Mouse (Mus musculus) hindbrain, embryonic 11.5 days (tissue): ENCODE data around the gene Chl1. TPM values are rescaled to one million over a fixed set of nuclear protein-coding genes. Genes with fewer than 3 reads are reported as not detected.
A peak's percentile ranks its signal among the peaks of the same experiment; 100 is the strongest.

Experiments used
- ATAC-seq: fragments of 200-750 bp; cut with Nextera tagmentation; 2 replicates; pipeline ENCODE4 v1.8.0; 2017; ENCODE audit warnings: mild to moderate bottlenecking, moderate TSS enrichment, moderate library complexity; ENCODE audit not compliant: low FRiP score
- DNase-seq: peaks from one replicate; pipeline ENCODE4 v3.0.0-alpha.2; 2015; ENCODE audit warnings: low spot score
- H3K27ac ChIP-seq: fragments of 300-500 bp; sonication (generic); 2 replicates; pipeline ENCODE4 v1.5.1; 2014; ENCODE audit warnings: mild to moderate bottlenecking, low read depth, low read length
- H3K27me3 ChIP-seq: fragments of 300-500 bp; sonication (generic); 2 replicates; pipeline ENCODE4 v1.6.1; 2014; ENCODE audit warnings: mild to moderate bottlenecking, low read length, moderate library complexity, mixed read lengths; ENCODE audit not compliant: control insufficient read depth, insufficient read depth
- H3K36me3 ChIP-seq: fragments of 300-500 bp; sonication (generic); 2 replicates; pipeline ENCODE4 v1.6.1; 2014; ENCODE audit warnings: mild to moderate bottlenecking, low read length, moderate library complexity, mixed read lengths; ENCODE audit not compliant: control insufficient read depth, insufficient read depth
- H3K4me1 ChIP-seq: fragments of 300-500 bp; sonication (generic); replicated peaks from 2 replicates; pipeline ENCODE4 v1.6.1; 2014; ENCODE audit warnings: low read length, mixed read lengths; ENCODE audit not compliant: control insufficient read depth, insufficient read depth
- H3K4me2 ChIP-seq: fragments of 300-500 bp; sonication (generic); replicated peaks from 2 replicates; pipeline ENCODE4 v1.6.1; 2014; ENCODE audit warnings: mild to moderate bottlenecking, low read depth, low read length
- H3K4me3 ChIP-seq: fragments of 300-500 bp; sonication (generic); 2 replicates; pipeline ENCODE4 v1.5.1; 2014; ENCODE audit warnings: low read depth, low read length
- H3K9ac ChIP-seq: fragments of 300-500 bp; sonication (generic); 2 replicates; pipeline ENCODE4 v1.6.1; 2014; ENCODE audit warnings: low read depth, low read length
- H3K9me3 ChIP-seq: fragments of 300-500 bp; sonication (generic); 2 replicates; pipeline ENCODE4 v1.6.1; 2016; ENCODE audit warnings: low read length; ENCODE audit not compliant: control insufficient read depth
- WGBS: fragments of 180-500 bp; shearing (Covaris S2); extraction: QIAGEN DNeasy Blood & Tissue Kit; methylation state at CpG from one replicate; pipeline ENCODE4 v1.1.7; 2014; 5-methylcytosine and 5-hydroxymethylcytosine counted together
- polyA plus RNA-seq: library from polyadenylated mRNA; unstranded; fragments of >200 nt; fragmentation: Nextera tagmentation; extraction: Ambion mirVana; gene quantifications from 2 replicates; pipeline ENCODE4 v1.2.1, GENCODE M21; 2014

The Chl1 gene
- polyA plus RNA-seq, 1 experiment from 2014 or later, result 29.1 TPM

GRCm38 (mm10) chr6:103526945-103527777 is 16.8 kb downstream of the Chl1 start:
- 85% methylated on average over 8 of the region's 8 CpGs for WGBS
- no peak for ATAC-seq
- H3K36me3 ChIP-seq, result no peaks in the 10 kb centered on the region

GRCm38 (mm10) chr6:103533048-103533447 is 22.7 kb downstream of the Chl1 start:
- Histone ChIP-seq H3K4me3 (no peak overlapping the region), H3K4me2 (no peak overlapping the region), H3K4me1 (no peaks in the 10 kb centered on the region), H3K9me3 (no peaks in the 10 kb centered on the region), H3K27ac (no peak overlapping the region), H3K27me3 (no peaks in the 10 kb centered on the region), H3K9ac (no peak overlapping the region), H3K36me3 (no peaks in the 10 kb centered on the region)
- DNase-seq (no peak), ATAC-seq (no peak)

More at GRCm38 (mm10) chr6:103526945-103527777, 16.8 kb downstream of the Chl1 start:
- no peak overlapping the region for H3K27ac ChIP-seq
- no peak overlapping the region for H3K9ac ChIP-seq
- no peaks in the 10 kb centered on the region for H3K9me3 ChIP-seq
- H3K4me2 ChIP-seq, result no peak overlapping the region
- no peak for DNase-seq
- H3K27me3 ChIP-seq, result no peaks in the 10 kb centered on the region
- H3K4me1 ChIP-seq, result no peaks in the 10 kb centered on the region
- no peak overlapping the region for H3K4me3 ChIP-seq

GRCm38 (mm10) chr6:103534027-103534426 is 23.6 kb downstream of the Chl1 start:
- H3K9ac ChIP-seq, result no peak overlapping the region
- no peak for DNase-seq
- no peaks in the 10 kb centered on the region for H3K27me3 ChIP-seq
- ATAC-seq, result no peak
- no peak overlapping the region for H3K4me3 ChIP-seq
- H3K4me1 ChIP-seq, result no peaks in the 10 kb centered on the region
- WGBS, result 88% methylated on average over 2 of the region's 2 CpGs
- H3K9me3 ChIP-seq, result no peaks in the 10 kb centered on the region
- no peak overlapping the region for H3K27ac ChIP-seq
- H3K4me2 ChIP-seq, result no peak overlapping the region
- no peaks in the 10 kb centered on the region for H3K36me3 ChIP-seq

GRCm38 (mm10) chr6:103542576-103542975 is 32.2 kb downstream of the Chl1 start:
- no peaks in the 10 kb centered on the region for H3K36me3 ChIP-seq
- no peaks in the 10 kb centered on the region for H3K9me3 ChIP-seq
- ATAC-seq (no peak), DNase-seq (no peak)
- H3K4me1 ChIP-seq, result no peaks in the 10 kb centered on the region
- H3K27ac ChIP-seq, result no peak overlapping the region
- H3K9ac ChIP-seq, result no peak overlapping the region
- H3K4me3 ChIP-seq, result no peak overlapping the region
- H3K4me2 ChIP-seq, result no peak overlapping the region
- no peaks in the 10 kb centered on the region for H3K27me3 ChIP-seq
- WGBS, result 75% methylated on average over 2 of the region's 2 CpGs

- H3K9me3 ChIP-seq, result no peaks in the 10 kb centered on the region
- ATAC-seq (no peak), DNase-seq (no peak)
- H3K27me3 ChIP-seq, result no peaks in the 10 kb centered on the region
- 29% methylated on average over 1 of the region's 1 CpGs for WGBS
- H3K4me1 ChIP-seq, result no peaks in the 10 kb centered on the region
- H3K4me3 ChIP-seq, result no peak overlapping the region
- no peaks in the 10 kb centered on the region for H3K36me3 ChIP-seq
- no peak overlapping the region for H3K4me2 ChIP-seq
- no peak overlapping the region for H3K9ac ChIP-seq
- H3K27ac ChIP-seq, result no peak overlapping the region
These were observed 33.4 kb downstream of the Chl1 start for GRCm38 (mm10) chr6:103543753-103544152.

GRCm38 (mm10) chr6:103546314-103546713 is 35.9 kb downstream of the Chl1 start:
- no peaks in the 10 kb centered on the region for H3K27me3 ChIP-seq
- no peak for DNase-seq
- H3K9ac ChIP-seq, result no peak overlapping the region
- 81% methylated on average over 3 of the region's 3 CpGs for WGBS
- H3K4me2 ChIP-seq, result no peak overlapping the region
- H3K27ac ChIP-seq, result no peak overlapping the region
- no peaks in the 10 kb centered on the region for H3K4me1 ChIP-seq
- no peaks in the 10 kb centered on the region for H3K36me3 ChIP-seq
- no peak overlapping the region for H3K4me3 ChIP-seq
- no peak for ATAC-seq
- H3K9me3 ChIP-seq, result no peaks in the 10 kb centered on the region

GRCm38 (mm10) chr6:103549929-103550328 is 39.5 kb downstream of the Chl1 start:
- no peak overlapping the region for H3K9ac ChIP-seq
- H3K4me1 ChIP-seq, result no peaks in the 10 kb centered on the region
- WGBS, result 85% methylated on average over 4 of the region's 4 CpGs
- ATAC-seq (no peak), DNase-seq (no peak)
- H3K27ac ChIP-seq, result no peak overlapping the region
- no peaks in the 10 kb centered on the region for H3K9me3 ChIP-seq
- H3K4me3 ChIP-seq, result no peak overlapping the region
- no peak overlapping the region for H3K4me2 ChIP-seq
- no peaks in the 10 kb centered on the region for H3K36me3 ChIP-seq
- no peaks in the 10 kb centered on the region for H3K27me3 ChIP-seq

GRCm38 (mm10) chr6:103558037-103558893 is 47.9 kb downstream of the Chl1 start:
- peak; percentile 48; the same call in 1 of the 2 replicates for ATAC-seq
- H3K27ac ChIP-seq, result no peak overlapping the region

More at GRCm38 (mm10) chr6:103558037-103558893, 47.9 kb downstream of the Chl1 start:
- H3K36me3 ChIP-seq, result no peaks in the 10 kb centered on the region
- no peak for DNase-seq
- 54% methylated on average over 5 of the region's 5 CpGs for WGBS
- no peak overlapping the region for H3K4me2 ChIP-seq
- no peaks in the 10 kb centered on the region for H3K9me3 ChIP-seq
- no peak overlapping the region for H3K9ac ChIP-seq
- H3K4me1 ChIP-seq, result no peaks in the 10 kb centered on the region
- H3K4me3 ChIP-seq, result no peak overlapping the region
- no peaks in the 10 kb centered on the region for H3K27me3 ChIP-seq
